Mouse (Mus musculus): ENCODE data around the gene Ythdc1. TPM values are rescaled to one million over a fixed set of nuclear protein-coding genes. Genes with fewer than 3 reads are reported as not detected.

Gene Ythdc1
- polyA plus RNA-seq, 1 experiment, result 16.8 TPM

- no peak overlapping the region for H3ac ChIP-seq (ENCODE audit: control insufficient read depth, insufficient read length, low read depth)
- no peaks in the 10 kb centered on the region for H3K36me3 ChIP-seq (ENCODE audit: control insufficient read depth, insufficient read depth)
- H3K79me2 ChIP-seq (ENCODE audit: control insufficient read depth, insufficient read depth), result no peaks in the 10 kb centered on the region
- no peaks in the 10 kb centered on the region for H3K27me3 ChIP-seq (ENCODE audit: control insufficient read depth, insufficient read depth, insufficient read length)
- no peaks in the 10 kb centered on the region for H3K79me3 ChIP-seq (ENCODE audit: low read depth)
- no peak overlapping the region for H3K4me3 ChIP-seq (ENCODE audit: insufficient read depth, poor library complexity, severe bottlenecking)
- TF ChIP-seq CTCF (IDR thresholded peaks at IDR 0.05; ENCODE audit: control insufficient read depth, insufficient read depth, insufficient read length) (no peak), MYOD1 (IDR thresholded peaks at IDR 0.05; ENCODE audit: control insufficient read depth, insufficient read length, low read depth) (no peak), CEBPB (IDR thresholded peaks at IDR 0.05; ENCODE audit: low read depth) (no peak), MYOG (IDR thresholded peaks at IDR 0.05; ENCODE audit: control insufficient read depth, extremely low read depth, insufficient read length) (no peak), FOSL1 (IDR thresholded peaks at IDR 0.05; ENCODE audit: insufficient read depth, low read length, poor library complexity, severe bottlenecking) (no peak), USF1 (IDR thresholded peaks at IDR 0.05; ENCODE audit: low read depth) (no peak), MAX (IDR thresholded peaks at IDR 0.05) (no peak)
These were observed 21.0 kb upstream of the Ythdc1 start for GRCm38 (mm10) chr5:86783059-86783458.

- Histone ChIP-seq H3K79me2 (ENCODE audit: control insufficient read depth, insufficient read depth) (no peaks in the 10 kb centered on the region), H3K36me3 (ENCODE audit: control insufficient read depth, insufficient read depth) (no peaks in the 10 kb centered on the region), H3K4me3 (ENCODE audit: insufficient read depth, poor library complexity, severe bottlenecking) (no peak overlapping the region), H3ac (ENCODE audit: control insufficient read depth, insufficient read length, low read depth) (no peak overlapping the region), H3K79me3 (ENCODE audit: low read depth) (no peaks in the 10 kb centered on the region), H3K27me3 (ENCODE audit: control insufficient read depth, insufficient read depth, insufficient read length) (no peaks in the 10 kb centered on the region)
- no peak for TF ChIP-seq CEBPB (IDR thresholded peaks at IDR 0.05; ENCODE audit: low read depth)
- no peak for TF ChIP-seq CTCF (IDR thresholded peaks at IDR 0.05; ENCODE audit: control insufficient read depth, insufficient read depth, insufficient read length)
- no peak for TF ChIP-seq MYOD1 (IDR thresholded peaks at IDR 0.05; ENCODE audit: control insufficient read depth, insufficient read length, low read depth)
- TF ChIP-seq USF1 (IDR thresholded peaks at IDR 0.05; ENCODE audit: low read depth), result no peak
- TF ChIP-seq MYOG (IDR thresholded peaks at IDR 0.05; ENCODE audit: control insufficient read depth, extremely low read depth, insufficient read length), result no peak
- TF ChIP-seq FOSL1 (IDR thresholded peaks at IDR 0.05; ENCODE audit: insufficient read depth, low read length, poor library complexity, severe bottlenecking), result no peak
- TF ChIP-seq MAX (IDR thresholded peaks at IDR 0.05), result no peak
These were observed 19.8 kb upstream of the Ythdc1 start for GRCm38 (mm10) chr5:86784205-86784604.

- Histone ChIP-seq H3K79me3 (ENCODE audit: low read depth) (no peaks in the 10 kb centered on the region), H3ac (ENCODE audit: control insufficient read depth, insufficient read length, low read depth) (no peak overlapping the region), H3K79me2 (ENCODE audit: control insufficient read depth, insufficient read depth) (no peaks in the 10 kb centered on the region), H3K36me3 (ENCODE audit: control insufficient read depth, insufficient read depth) (no peaks in the 10 kb centered on the region), H3K4me3 (ENCODE audit: insufficient read depth, poor library complexity, severe bottlenecking) (no peak overlapping the region), H3K27me3 (ENCODE audit: control insufficient read depth, insufficient read depth, insufficient read length) (no peaks in the 10 kb centered on the region)
- TF ChIP-seq CTCF (IDR thresholded peaks at IDR 0.05; ENCODE audit: control insufficient read depth, insufficient read depth, insufficient read length) (no peak), FOSL1 (IDR thresholded peaks at IDR 0.05; ENCODE audit: insufficient read depth, low read length, poor library complexity, severe bottlenecking) (no peak), USF1 (IDR thresholded peaks at IDR 0.05; ENCODE audit: low read depth) (no peak), MAX (IDR thresholded peaks at IDR 0.05) (no peak), MYOD1 (IDR thresholded peaks at IDR 0.05; ENCODE audit: control insufficient read depth, insufficient read length, low read depth) (no peak), MYOG (IDR thresholded peaks at IDR 0.05; ENCODE audit: control insufficient read depth, extremely low read depth, insufficient read length) (no peak), CEBPB (IDR thresholded peaks at IDR 0.05; ENCODE audit: low read depth) (no peak)
These were observed 17.2 kb upstream of the Ythdc1 start for GRCm38 (mm10) chr5:86786798-86787197.

- Histone ChIP-seq H3ac (ENCODE audit: control insufficient read depth, insufficient read length, low read depth) (no peak overlapping the region), H3K79me2 (ENCODE audit: control insufficient read depth, insufficient read depth) (no peaks in the 10 kb centered on the region), H3K27me3 (ENCODE audit: control insufficient read depth, insufficient read depth, insufficient read length) (no peaks in the 10 kb centered on the region), H3K4me3 (ENCODE audit: insufficient read depth, poor library complexity, severe bottlenecking) (no peak overlapping the region), H3K79me3 (ENCODE audit: low read depth) (no peaks in the 10 kb centered on the region), H3K36me3 (ENCODE audit: control insufficient read depth, insufficient read depth) (no peaks in the 10 kb centered on the region)
- TF ChIP-seq CTCF (IDR thresholded peaks at IDR 0.05; ENCODE audit: control insufficient read depth, insufficient read depth, insufficient read length), result no peak
- no peak for TF ChIP-seq CEBPB (IDR thresholded peaks at IDR 0.05; ENCODE audit: low read depth)
- no peak for TF ChIP-seq USF1 (IDR thresholded peaks at IDR 0.05; ENCODE audit: low read depth)
- TF ChIP-seq MYOG (IDR thresholded peaks at IDR 0.05; ENCODE audit: control insufficient read depth, extremely low read depth, insufficient read length), result no peak
- TF ChIP-seq MYOD1 (IDR thresholded peaks at IDR 0.05; ENCODE audit: control insufficient read depth, insufficient read length, low read depth), result no peak
- no peak for TF ChIP-seq MAX (IDR thresholded peaks at IDR 0.05)
These were observed 14.1 kb upstream of the Ythdc1 start for GRCm38 (mm10) chr5:86789954-86790353.

GRCm38 (mm10) chr5:86792249-86792648 lies 11.8 kb upstream of the Ythdc1 start:
- no peaks in the 10 kb centered on the region for H3K79me3 ChIP-seq (ENCODE audit: low read depth)

GRCm38 (mm10) chr5:86792807-86793206 lies 11.2 kb upstream of the Ythdc1 start:
- Histone ChIP-seq H3K79me2 (ENCODE audit: control insufficient read depth, insufficient read depth) (no peaks in the 10 kb centered on the region), H3K36me3 (ENCODE audit: control insufficient read depth, insufficient read depth) (no peaks in the 10 kb centered on the region), H3K27me3 (ENCODE audit: control insufficient read depth, insufficient read depth, insufficient read length) (no peaks in the 10 kb centered on the region), H3K4me3 (ENCODE audit: insufficient read depth, poor library complexity, severe bottlenecking) (no peak overlapping the region), H3K79me3 (ENCODE audit: low read depth) (no peaks in the 10 kb centered on the region), H3ac (ENCODE audit: control insufficient read depth, insufficient read length, low read depth) (no peak overlapping the region)
- TF ChIP-seq CEBPB (IDR thresholded peaks at IDR 0.05; ENCODE audit: low read depth), result no peak
- TF ChIP-seq MAX (IDR thresholded peaks at IDR 0.05), result no peak
- no peak for TF ChIP-seq CTCF (IDR thresholded peaks at IDR 0.05; ENCODE audit: control insufficient read depth, insufficient read depth, insufficient read length)
- no peak for TF ChIP-seq MYOG (IDR thresholded peaks at IDR 0.05; ENCODE audit: control insufficient read depth, extremely low read depth, insufficient read length)
- no peak for TF ChIP-seq FOSL1 (IDR thresholded peaks at IDR 0.05; ENCODE audit: insufficient read depth, low read length, poor library complexity, severe bottlenecking)
- no peak for TF ChIP-seq USF1 (IDR thresholded peaks at IDR 0.05; ENCODE audit: low read depth)
- no peak for TF ChIP-seq MYOD1 (IDR thresholded peaks at IDR 0.05; ENCODE audit: control insufficient read depth, insufficient read length, low read depth)

More at GRCm38 (mm10) chr5:86792249-86792648, 11.8 kb upstream of the Ythdc1 start:
- Histone ChIP-seq H3K36me3 (ENCODE audit: control insufficient read depth, insufficient read depth) (no peaks in the 10 kb centered on the region), H3K27me3 (ENCODE audit: control insufficient read depth, insufficient read depth, insufficient read length) (no peaks in the 10 kb centered on the region), H3K79me2 (ENCODE audit: control insufficient read depth, insufficient read depth) (no peaks in the 10 kb centered on the region), H3K4me3 (ENCODE audit: insufficient read depth, poor library complexity, severe bottlenecking) (no peak overlapping the region), H3ac (ENCODE audit: control insufficient read depth, insufficient read length, low read depth) (no peak overlapping the region)
- TF ChIP-seq CEBPB (IDR thresholded peaks at IDR 0.05; ENCODE audit: low read depth) (no peak), MAX (IDR thresholded peaks at IDR 0.05) (no peak), USF1 (IDR thresholded peaks at IDR 0.05; ENCODE audit: low read depth) (no peak), MYOG (IDR thresholded peaks at IDR 0.05; ENCODE audit: control insufficient read depth, extremely low read depth, insufficient read length) (no peak), MYOD1 (IDR thresholded peaks at IDR 0.05; ENCODE audit: control insufficient read depth, insufficient read length, low read depth) (no peak), FOSL1 (IDR thresholded peaks at IDR 0.05; ENCODE audit: insufficient read depth, low read length, poor library complexity, severe bottlenecking) (no peak), CTCF (IDR thresholded peaks at IDR 0.05; ENCODE audit: control insufficient read depth, insufficient read depth, insufficient read length) (no peak)
